Mouse (Mus musculus): ENCODE data around the gene Ror1.

Ror1 gene

DNA sequence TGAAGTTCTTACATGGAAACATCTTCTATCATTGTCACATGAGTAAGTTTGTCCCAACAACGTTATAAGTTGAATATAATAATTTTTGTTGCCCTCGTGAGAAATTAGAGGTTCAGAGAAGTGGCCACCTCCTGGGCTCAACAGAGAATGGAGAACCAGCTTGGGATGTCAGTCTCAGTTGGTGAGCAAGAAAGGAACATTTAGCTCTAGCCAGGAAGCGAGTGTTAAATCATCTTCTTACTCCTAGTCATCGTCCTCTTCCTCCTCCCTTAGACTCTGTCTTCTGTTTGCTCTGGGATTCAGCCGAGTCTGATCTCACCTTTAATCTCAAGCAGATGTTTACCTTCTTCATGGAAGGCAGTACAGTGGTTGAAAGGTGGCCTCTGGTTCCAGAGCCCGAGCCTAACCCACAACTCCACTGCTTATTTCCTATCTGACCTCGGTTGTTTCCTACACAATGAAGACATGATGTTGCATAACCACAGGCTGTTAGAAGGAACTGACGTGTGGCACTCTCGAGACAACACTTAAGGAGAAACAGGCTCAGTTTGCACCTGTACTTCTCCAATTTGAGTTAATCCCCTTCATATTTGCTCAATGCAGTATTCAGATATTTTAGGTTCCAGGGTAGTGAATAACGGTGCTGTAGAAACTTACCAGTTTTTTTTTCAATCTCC, 175.6 kb downstream of the Ror1 start:
- no peak for DNase-seq

DNA sequence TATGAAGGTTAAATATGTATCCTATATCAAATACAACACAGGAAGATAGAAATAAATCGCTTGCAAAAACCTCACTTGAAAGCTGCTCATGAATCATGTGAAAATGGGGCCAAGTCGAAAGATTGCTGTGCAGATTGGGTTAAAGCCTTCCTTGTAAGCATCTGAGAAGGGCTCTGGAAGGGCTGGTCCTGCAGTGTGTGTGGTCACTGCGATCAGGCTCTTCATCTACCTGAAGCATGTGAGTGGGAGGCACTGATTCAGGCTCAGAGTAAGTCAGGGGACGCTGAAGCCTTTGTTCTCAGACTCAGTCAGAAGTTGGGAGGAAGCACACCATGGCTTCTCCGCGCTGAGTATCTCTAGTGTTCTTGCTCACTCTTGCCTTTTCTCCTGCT, 176.1 kb downstream of the Ror1 start:
- DNase-seq, result no peak

DNA sequence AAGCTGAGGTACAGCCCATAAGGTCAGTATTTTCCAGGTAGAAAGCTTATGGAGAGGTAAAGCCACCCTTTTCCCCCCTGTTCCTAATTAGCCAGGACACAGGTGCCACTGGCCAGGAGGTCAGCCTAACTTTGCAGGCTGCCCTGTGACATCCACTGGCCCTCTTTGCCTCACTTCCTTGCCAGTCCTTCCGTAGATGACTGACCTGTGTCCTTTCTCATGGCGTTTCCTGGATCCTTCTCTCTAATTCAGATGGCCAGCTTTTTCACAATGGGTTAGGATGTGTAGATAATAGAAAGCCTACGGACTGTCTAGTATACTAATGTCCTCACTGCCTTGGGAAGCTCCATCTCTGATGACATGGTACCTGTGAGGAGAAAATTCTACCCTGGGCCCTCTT, 177.8 kb downstream of the Ror1 start:
- no peak for DNase-seq

DNA sequence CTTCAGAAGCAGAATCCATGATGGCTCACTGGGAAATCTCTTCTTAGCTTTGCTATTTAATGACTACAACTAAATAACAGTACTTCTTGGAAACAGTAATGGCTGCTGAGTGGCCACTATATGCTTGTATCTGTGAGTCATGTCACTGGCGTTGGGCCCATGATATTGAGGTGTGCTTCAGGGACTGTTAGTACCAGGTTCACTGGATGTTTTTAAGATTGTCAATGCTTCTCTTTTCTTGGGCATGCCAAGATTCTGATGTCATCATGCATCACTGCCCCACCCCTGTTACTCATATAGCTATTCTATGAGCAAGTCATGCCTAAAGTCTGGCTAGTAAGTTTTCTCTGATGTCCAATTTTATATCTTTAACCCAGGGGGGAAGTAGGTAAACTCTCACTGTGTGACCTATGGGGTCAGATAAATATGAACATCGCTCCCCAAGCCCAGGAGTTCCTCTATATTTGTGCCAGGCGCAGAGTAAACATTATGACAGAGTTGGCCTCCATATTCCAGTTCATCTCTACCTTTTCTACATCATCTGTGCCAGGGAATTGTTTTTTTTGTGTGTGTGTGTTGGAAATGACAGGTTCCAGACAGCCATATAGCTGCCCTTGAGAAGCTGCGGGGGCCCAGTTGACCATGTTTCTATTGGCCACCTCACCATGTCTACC, 178.4 kb downstream of the Ror1 start:
- no peak for DNase-seq

DNA sequence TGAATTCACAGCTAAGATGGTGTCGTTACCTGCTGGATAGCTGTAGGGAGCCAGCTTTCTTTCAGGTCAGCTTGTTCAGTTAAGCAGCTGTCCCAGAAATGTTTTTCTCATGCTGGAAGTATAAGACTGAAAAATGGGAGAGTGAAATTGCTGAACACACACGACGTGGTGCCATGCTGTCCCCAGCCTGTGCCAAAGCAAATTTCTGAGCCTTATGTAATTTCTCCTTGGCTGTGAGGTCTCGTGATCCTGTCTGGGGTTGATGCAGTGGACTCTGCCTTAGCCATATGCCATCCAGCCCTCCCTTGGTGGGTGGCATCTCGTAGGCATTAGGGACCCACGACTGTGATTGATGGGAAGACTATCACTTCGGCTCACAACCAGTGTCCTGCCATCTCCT, 180.9 kb downstream of the Ror1 start:
- DNase-seq, result no peak

DNA sequence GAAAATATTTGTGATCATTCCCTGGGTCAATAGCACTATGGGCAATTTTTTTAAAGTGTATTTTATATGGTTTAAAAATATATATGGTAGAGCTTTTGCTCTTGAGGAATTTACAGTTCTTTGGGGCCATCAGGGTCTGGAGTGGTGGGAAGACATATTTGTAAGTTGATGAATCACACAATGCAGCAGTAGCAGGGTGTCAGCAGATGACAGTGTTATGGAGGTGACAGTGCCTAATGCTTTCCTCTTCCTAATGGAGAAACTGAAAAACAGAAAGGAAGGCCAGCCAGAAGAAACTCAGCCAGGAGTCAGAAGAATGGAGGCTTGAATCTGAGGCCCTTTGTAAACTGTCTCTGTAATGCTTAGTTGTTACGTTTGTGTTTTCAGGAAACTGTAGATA, 181.4 kb downstream of the Ror1 start:
- DNase-seq, result no peak

DNA sequence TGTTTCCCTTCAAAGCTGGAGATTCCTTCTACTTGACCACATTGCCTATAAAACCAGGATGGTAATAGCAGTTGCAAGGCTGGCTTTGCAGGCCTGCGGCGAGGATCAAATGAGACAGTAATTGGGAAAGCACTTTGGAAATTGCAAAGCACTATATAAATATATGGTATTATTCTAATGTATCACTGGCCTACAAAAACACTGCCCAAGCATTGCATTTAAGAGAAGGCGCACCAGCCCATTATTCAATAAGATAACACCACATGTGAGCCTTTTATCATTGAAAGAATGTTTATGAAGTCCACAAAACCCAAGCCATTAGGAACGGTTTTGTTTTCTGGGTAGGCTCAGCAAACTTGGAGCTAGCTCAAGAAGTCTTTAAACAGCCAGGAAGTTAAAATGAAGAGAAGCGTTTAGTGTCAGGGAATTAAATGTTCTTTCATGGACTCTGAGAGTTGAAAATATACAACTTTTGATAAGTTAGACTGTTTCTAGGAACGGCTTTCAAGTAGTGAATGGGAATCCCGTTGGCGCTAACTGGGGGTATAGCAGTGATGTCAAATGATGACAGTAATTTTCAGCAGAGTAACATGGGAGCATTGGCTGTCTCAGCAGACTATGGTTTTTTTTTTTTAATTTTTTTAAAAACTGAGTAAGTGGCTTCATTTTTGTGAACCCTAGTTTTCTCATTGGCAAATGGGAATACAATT, 187.7 kb downstream of the Ror1 start:
- DNase-seq, result no peak

DNA sequence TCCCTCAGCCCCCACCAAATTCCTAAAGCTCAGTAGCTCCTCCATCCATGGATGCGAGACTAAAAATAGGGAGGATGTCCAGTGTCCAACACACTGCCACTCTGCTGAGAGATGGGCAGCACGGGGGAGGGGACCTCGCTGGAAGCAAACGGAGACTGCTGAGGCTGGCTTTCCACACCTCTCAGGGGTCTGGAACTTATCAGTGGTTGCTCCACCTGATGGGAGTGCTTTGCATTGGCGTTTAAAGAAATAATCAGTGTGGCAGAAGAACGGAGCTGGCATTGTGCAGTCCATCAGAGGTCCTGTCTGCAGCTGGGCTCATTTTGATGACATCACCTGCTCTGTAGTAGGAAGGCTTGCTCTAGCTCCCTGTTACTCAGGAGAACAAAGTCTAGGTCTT, 188.9 kb downstream of the Ror1 start:
- no peak for DNase-seq

DNA sequence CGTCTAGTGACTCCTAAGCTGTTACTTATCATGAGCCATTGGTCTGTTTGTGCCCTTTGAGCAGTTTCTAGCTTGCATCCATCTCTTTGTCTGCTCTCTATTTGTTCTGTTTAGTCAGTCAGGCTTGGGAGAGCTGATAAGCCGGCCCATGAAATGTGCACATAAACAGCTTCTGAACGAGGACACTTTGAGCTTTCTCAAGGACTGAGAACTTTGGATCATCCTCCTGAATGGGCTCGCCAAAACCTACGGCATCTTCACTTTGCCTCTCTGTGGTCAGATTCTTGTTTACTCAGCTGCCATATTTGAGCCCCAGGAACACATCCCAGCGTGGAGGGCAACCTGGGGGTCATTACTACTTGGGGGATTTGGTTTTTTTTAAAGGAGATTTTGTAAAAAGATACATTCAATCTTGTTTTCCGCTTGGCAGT, 190.5 kb downstream of the Ror1 start:
- no peak for DNase-seq

DNA sequence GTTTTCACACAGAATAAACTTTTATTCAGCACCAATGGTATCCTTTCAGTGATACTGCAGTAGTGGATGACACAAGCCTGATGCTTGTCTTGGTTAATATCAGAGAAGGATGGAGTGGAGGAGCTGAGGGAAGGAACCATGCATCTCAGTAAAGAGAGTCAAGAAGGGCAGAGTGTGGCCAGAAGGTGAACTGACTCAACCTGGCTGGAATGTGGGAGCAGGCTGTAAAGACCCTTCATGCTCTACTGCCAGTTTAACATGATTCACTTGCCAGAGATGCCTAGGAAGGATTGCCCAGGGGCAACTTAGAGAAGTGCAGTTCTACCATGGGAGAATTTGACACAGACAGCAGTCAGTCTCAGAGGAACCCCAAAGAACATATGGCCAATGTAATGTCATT, 191.2 kb downstream of the Ror1 start:
- DNase-seq, result no peak

DNA sequence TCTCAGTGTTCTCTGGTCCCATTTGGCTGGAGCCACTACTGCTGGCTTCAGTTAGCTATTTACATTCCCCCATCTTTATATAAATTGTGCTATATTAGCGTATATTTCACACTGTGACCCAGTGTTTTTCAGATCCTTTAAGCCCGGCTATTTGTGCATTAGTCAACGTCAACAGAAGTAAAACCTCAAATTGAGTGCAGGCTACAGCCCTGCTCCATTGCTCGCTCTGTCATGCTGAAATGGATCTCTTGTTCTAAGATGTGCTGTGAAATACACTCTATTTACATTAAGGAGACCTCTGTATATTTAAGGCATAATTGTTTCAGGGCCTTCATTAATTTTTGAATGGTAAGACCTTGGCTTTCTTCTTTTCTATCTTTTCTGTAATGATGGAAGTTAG, 192.2 kb downstream of the Ror1 start:
- no peak for DNase-seq

DNA sequence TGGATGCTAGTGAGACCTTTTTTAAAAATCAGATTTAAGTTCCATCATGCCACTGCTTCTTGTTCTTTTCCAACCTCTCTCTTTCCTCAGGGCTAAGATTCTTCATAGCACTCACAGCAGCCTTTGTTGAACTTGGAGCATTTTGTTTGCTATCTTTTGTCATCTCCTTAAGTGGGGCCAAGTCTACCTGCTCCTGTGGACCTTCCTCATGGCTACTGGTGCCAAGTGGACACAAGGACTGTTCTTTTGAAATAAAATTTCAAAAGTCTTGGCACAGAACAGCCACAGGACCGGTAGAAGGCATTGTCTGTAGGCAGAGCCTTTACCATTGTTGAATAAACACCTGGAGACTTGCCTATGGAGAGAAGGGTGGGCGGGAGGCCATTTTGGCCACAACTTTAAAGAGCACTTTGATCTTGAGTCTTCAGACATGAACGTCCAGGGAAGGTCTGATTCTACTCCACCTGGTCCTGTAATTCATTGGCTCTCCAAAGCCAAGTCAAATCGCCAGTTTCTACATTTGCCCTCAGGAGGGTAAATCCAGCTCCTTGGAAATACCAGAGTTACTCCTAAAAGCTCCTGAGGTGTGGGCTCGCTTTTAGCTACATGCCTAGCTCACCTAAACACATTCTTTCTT, 195.5 kb downstream of the Ror1 start:
- DNase-seq, result no peak

DNA sequence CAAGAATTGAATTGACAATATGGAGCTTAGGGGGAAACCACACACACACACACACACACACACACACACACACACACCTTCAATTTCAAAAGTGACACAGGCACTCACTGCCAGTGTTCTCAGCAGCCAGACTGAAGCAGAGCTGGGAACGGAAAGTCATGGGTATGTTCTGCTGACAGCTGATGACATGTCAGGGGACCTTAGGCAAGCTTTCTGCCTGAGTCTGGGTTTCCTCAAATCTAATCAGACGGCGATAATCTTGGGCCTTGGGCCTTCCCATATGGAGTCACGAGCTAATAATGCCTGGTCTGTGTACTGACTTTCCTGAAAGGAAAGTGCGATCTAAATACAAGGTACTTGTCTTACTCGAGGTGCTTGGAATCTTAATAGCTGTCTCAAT, 202.1 kb downstream of the Ror1 start:
- DNase-seq, result no peak

DNA sequence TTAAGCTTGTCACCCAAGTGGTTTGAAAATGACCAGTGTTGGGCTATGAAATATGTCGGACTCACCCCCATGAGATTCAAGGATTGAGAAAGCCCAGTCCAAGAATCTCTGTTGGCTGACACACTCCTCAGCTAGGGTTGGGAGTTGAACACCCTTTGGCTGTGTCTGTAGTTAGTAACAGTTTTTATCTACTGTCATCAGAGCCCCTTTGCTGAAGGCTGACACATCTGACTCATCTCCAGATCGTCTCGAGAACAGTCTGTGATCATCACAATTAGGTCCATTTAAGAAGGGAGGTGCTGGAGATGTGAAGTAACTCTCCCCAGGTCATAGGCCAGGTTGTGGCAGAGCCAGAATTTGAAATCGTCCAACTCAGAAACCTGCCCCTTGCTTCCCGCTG, 203.0 kb downstream of the Ror1 start:
- no peak for DNase-seq

DNA sequence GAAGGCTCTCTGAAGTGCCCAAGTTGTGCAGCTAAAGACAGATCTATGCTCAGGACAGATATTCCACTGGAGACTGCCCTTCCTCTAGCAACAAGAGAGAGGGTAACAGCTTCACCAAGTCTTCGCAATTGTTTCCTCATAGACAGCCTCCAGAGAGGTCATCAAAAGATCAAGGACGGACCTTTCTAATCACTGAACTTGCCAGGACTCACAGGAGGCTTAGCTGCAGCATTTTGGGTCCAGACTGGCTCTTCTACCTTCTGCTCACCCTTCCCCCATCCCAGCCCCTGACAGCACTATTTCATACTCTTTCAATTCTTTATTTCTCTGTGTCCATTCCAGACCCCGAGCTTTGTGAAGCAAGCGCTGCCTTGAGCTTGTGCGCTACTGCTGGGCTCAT, 204.6 kb downstream of the Ror1 start:
- no peak for DNase-seq

DNA sequence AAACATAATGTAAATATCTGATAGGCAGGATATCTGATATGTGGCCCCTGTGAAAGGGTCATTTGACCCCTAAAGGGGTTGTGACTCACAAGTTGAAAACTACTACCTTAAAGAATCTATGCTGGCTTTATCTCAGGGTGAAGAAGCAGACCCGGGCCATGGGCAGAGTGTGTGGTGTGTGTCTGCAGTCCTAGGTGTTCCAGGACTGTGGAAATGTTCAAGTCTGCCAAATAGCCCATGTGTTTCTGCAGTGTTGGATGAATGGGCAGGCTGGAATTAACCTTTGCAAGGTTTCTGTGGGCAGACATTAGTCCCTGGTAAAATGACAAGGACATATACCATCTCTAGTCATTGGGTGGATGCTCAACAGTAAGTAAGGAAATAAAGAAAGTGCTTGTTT, 205.8 kb downstream of the Ror1 start:
- DNase-seq, result no peak

DNA sequence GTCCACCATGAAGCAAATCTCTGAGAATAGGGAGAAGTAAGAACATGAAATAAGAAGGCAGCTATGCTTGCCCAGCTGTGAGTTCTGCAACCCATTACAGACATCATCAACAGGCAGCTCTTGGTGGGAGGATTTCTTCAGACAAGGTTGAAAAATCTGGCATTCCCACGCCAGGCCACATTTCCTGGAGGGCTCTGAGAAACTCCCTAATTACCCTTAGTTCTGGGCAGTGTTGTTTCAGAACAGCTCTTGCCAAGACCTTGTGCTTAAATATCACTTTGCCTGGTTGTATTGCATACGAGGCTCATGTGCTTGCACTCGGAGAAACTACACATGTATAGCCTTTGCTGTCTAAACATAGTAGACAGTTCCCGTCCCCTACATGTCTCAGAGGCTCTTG, 211.8 kb downstream of the Ror1 start:
- no peak for DNase-seq

DNA sequence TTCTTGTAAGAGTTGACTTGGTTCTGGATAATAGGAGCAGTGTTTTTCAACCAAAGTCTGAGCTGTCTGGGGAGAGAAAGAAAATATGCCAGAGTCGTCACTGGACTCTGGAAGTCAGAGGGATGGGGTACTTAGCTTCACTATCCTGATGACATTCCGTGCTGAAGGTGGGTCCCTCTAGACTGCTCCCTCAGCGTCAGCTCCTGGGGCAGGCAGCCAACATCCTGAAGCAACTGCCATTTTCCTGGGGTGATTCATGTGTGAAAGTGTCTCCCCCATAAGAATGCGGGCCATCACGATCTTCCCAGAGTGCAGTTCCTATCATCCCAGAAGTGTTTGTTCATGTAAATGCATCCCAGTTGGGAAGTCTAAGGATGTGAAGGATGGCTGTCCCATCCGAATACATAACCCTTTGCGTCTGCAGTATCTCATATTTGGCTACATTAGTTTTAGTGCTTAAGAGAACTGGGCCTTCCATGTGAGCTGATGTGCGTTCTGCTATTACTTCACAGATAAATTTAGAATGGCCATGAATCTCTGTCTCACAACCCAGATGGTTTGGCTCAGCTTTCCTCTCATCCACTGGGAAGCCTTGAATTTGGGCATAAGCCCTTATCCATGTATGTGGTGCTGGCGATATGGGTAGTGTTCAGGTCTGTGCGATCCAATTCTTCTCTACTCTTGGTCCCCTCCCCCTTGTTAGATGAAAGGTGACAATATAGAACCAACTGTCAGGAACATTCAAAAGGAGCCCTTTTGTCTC, 216.4 kb downstream of the Ror1 start:
- DNase-seq, result peak; percentile 36

DNA sequence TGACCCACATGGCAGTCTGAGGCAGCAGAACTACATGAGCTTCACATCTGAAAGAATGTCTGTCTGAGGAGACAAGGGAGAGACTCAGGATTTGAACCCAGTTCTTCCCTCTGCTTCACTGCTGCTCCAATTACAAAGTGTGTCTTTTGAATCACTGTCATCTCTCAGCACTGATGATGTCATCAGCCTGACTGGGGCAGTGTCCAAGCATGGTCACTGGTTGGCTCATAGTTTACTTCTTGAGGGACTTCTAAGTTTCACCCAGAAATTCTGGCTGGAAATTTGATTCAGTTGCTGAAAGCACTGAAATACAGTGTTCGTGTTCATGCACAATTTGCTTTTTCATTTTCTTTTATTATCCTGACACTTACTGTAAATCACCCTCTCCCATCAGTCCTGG, 219.5 kb downstream of the Ror1 start:
- no peak for DNase-seq

DNA sequence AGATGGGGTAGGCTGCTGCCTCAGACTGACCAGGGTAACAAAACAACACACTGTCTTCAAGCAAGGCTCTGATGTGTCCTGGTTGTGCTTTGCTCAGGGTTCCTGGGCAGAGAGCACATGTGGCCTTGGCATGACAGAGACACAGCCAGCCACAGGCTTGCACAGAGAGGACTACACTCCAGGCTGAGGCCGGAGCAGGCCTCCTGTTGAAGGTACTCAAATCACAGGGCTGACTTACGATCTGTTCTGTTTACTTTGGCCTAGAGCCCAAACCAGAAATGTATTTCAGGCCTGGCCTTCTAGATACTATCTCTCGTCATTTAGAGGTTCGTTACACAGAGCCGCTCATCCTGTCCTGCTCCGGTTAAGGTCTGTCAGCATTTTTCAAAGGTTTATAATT, 226.2 kb downstream of the Ror1 start:
- peak; percentile 36 for DNase-seq

DNA sequence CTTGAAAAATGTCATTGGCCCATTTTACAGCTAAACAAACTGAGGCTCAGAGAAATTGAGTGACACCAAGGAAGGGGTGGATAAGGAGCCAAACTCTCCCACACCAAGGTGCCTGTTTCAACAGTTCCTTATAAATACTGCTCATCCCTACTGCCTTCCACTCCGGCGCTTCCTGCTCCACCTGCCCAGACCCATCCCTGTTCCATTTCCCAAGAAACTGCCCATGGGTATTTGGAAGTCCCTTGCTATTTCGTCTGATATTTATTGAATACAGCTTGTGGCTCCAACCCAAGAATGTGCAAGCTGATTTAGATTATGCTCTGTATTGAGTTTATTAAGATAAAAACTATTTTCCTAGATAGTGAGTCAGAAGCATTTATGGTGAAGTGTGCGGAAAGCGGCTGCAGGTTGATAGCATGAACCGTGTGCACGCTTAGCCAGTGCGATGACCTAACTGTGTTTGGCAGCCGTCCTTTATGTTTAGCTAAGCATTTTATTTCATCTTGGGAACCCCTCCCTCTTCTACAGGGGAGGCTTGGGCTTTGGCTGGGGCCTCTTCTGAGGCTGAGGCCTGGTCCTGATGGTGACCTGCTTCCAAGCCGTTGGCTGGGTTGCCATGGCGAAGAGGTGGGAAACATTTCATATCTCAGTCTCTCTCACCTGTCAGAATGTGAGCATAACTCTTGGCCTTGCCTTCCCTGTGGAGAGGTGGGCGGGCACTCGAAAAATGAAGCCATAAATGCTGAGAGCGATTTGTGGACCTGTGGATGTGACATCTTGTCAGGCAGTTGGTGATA, 229.3 kb downstream of the Ror1 start:
- no peak for DNase-seq

DNA sequence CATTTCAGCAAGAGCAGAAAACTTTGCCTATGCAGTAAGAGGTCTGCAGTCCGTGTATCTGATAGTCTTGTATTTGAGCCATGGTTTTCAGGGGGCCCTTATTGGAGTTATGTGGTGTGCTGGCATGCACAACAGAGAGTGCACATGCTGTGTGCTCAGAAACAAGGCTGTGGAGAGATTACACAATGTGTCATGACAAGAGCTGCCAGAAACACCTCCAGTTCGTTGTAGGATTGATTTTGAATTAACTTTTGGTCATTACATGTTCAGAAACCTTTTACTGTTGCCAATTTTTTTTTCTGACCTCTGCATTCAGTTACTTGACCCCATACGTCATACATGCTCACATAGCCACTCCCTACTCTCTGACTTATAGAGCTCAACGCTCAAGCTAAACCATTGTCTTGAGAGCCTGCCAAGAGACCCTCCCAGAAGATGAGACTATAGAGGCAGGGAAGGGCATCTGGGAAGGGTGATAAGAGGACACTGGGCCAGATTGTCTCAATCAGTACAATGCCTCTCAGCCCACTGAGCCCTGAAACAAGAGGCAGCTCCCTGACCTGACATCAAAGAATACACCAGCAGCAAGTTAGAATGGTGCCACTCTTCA, 232.9 kb downstream of the Ror1 start:
- DNase-seq, result no peak
